Mouse (Mus musculus) megakaryocyte-erythroid progenitor cell, adult 5-6 weeks (primary cell): ENCODE measurements around the gene Gypa. TPM values are rescaled to one million over a fixed set of nuclear protein-coding genes. Genes with fewer than 3 reads are reported as not detected.

ENCODE experiments used
- ATAC-seq: replicated peaks from 2 replicates; pipeline ENCODE4 v1.8.0; 2016; ENCODE audit warnings: mild to moderate bottlenecking, inconsistent platforms; ENCODE audit not compliant: severe bottlenecking, poor library complexity, low FRiP score, low TSS enrichment
- total RNA-seq, 2 experiments: library from RNA; stranded (forward) in 1 of 2; stranded (reverse) in 1 of 2; fragments of 200-1000, 215-1000 nt in 1 of 2; fragments of >200 nt in 1 of 2; fragmentation: Nextera tagmentation in 1 of 2; gene quantifications; 2 replicates each; pipeline ENCODE4 v1.2.3; 2014 to 2017

Gene Gypa
- total RNA-seq (2014; fragmentation: Nextera tagmentation), result 87.4 and 96.2 TPM in 2 replicates
- total RNA-seq (2017), result 109 and 139 TPM in 2 replicates

GRCm38 (mm10) chr8:80493523-80494345, at the start of gene Gypa:
Gene Gypa (plus strand): TSS chr8:80493781.
- ATAC-seq, result peak; percentile 95

GRCm38 (mm10) chr8:80444534-80445072, 49.0 kb upstream of the Gypa start:
- no peak for ATAC-seq

GRCm38 (mm10) chr8:80447217-80447616, 46.4 kb upstream of the Gypa start:
- ATAC-seq, result no peak

- no peak for ATAC-seq
Measured at GRCm38 (mm10) chr8:80451938-80452690, 41.5 kb upstream of the Gypa start.

- peak; percentile 91 for ATAC-seq
Measured at GRCm38 (mm10) chr8:80463450-80463917, 30.1 kb upstream of the Gypa start.

- no peak for ATAC-seq
Measured at GRCm38 (mm10) chr8:80474971-80475370, 18.6 kb upstream of the Gypa start.

- ATAC-seq, result no peak
Measured at GRCm38 (mm10) chr8:80478156-80478555, 15.4 kb upstream of the Gypa start.

GRCm38 (mm10) chr8:80479129-80479528, 14.5 kb upstream of the Gypa start:
- no peak for ATAC-seq

GRCm38 (mm10) chr8:80482173-80482572, 11.4 kb upstream of the Gypa start:
- ATAC-seq, result no peak

GRCm38 (mm10) chr8:80482822-80483774, 10.5 kb upstream of the Gypa start:
- ATAC-seq, result peak; percentile 70; the same call in 1 of the 2 replicates

GRCm38 (mm10) chr8:80491562-80491961, 2.0 kb upstream of the Gypa start:
- ATAC-seq, result no peak

GRCm38 (mm10) chr8:80492987-80493441, 567 bp upstream of the Gypa start:
- ATAC-seq, result peak; percentile 60

- ATAC-seq, result 0 out of 2 replicates have a peak, but pooled peaks have one; percentile 6
Measured at GRCm38 (mm10) chr8:80494346-80494660, 722 bp downstream of the Gypa start.

- peak; percentile 15; the same call in 1 of the 2 replicates for ATAC-seq
Measured at GRCm38 (mm10) chr8:80494819-80495218, 1.2 kb downstream of the Gypa start.

- no peak for ATAC-seq
Measured at GRCm38 (mm10) chr8:80495527-80495926, 1.9 kb downstream of the Gypa start.

- ATAC-seq, result no peak
Measured at GRCm38 (mm10) chr8:80497323-80497722, 3.7 kb downstream of the Gypa start.

- ATAC-seq, result peak; percentile 94
Measured at GRCm38 (mm10) chr8:80500244-80500643, 6.7 kb downstream of the Gypa start.

- ATAC-seq, result peak; percentile 71
Measured at GRCm38 (mm10) chr8:80500773-80501172, 7.2 kb downstream of the Gypa start.

- ATAC-seq, result peak; percentile 77
Measured at GRCm38 (mm10) chr8:80501283-80501682, 7.7 kb downstream of the Gypa start.
